Mouse (Mus musculus): Measurements from ENCODE around the gene Lgals7. TPM values are rescaled to one million over a fixed set of nuclear protein-coding genes. Genes with fewer than 3 reads are reported as not detected.
"Not testable (repeated sequence)": the region's sequence is repeated elsewhere in the genome, so short reads cannot be mapped to it uniquely, and the experiment has no call there.

Lgals7 gene
- polyA plus RNA-seq, 1 experiment from 2014 or later = 4.8 TPM

GRCm38 (mm10) chr7:28880554-28880953, 16.9 kb downstream of the Lgals7 start:
- no peak overlapping the region for H3K4me2 ChIP-seq
- H3K9me3 ChIP-seq = no peaks in the 10 kb centered on the region
- peaks cover under 1% of the 10 kb centered on the region; the same call in 1 of the 2 replicates for H3K27me3 ChIP-seq
- no peak overlapping the region for H3K9ac ChIP-seq (replicated peaks)
- H3K27ac ChIP-seq = no peak overlapping the region
- no peaks in the 10 kb centered on the region for H3K36me3 ChIP-seq
- no peak for ATAC-seq (ENCODE audit: insufficient number of reproducible peaks, insufficient read depth, low FRiP score, low TSS enrichment, low read depth)
- H3K4me3 ChIP-seq (replicated peaks) = no peak overlapping the region
- H3K4me1 ChIP-seq (replicated peaks) = peaks cover 8% of the 10 kb centered on the region; the same call in 1 of the 2 replicates
- WGBS = 83% methylated on average over 10 of the region's 10 CpGs

- no peaks in the 10 kb centered on the region for H3K9me3 ChIP-seq
- 33% methylated on average over 13 of the region's 13 CpGs for WGBS
- peaks cover 8% of the 10 kb centered on the region; the same call in 1 of the 2 replicates for H3K4me1 ChIP-seq (replicated peaks)
- no peak within 1 kb of the TSS for H3K4me2 ChIP-seq
- H3K9ac ChIP-seq (replicated peaks) = no peak within 1 kb of the TSS
- H3K27me3 ChIP-seq = peaks cover 7% of the 10 kb centered on the region
- no peak within 1 kb of the TSS for H3K4me3 ChIP-seq (replicated peaks)
- ATAC-seq (ENCODE audit: insufficient number of reproducible peaks, insufficient read depth, low FRiP score, low TSS enrichment, low read depth) = no peak
- no peak within 1 kb of the TSS for H3K27ac ChIP-seq
- no peaks in the 10 kb centered on the region for H3K36me3 ChIP-seq
Measured at GRCm38 (mm10) chr7:28881199-28881598, 17.5 kb downstream of the Lgals7 start, which contains the start of gene Capn12. TSS of gene Capn12 (plus strand) at chr7:28881422.

DNA sequence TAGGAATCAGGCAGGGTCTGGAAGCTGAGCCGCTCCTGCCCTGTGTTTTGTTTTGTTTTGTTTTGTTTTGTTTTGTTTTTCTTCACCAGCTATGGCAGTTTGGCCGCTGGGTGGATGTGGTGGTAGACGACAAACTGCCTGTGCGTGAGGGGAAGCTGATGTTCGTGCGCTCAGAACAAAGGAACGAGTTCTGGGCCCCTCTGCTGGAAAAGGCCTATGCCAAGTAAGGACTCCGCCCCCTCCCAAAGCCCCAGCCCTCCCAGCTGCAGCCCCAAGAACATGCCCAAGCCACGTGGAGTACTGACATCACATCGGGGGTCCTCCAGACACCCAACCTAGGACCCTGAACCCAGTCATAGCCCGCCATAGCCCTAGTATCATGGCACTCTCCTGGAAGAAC, 19.4 kb downstream of the Lgals7 start:
- Histone ChIP-seq H3K4me1 (replicated peaks) (peaks cover 8% of the 10 kb centered on the region; the same call in 1 of the 2 replicates), H3K4me3 (replicated peaks) (no peak overlapping the region), H3K27me3 (peaks cover 24% of the 10 kb centered on the region), H3K9ac (replicated peaks) (no peak overlapping the region), H3K9me3 (no peaks in the 10 kb centered on the region), H3K27ac (no peak overlapping the region), H3K36me3 (no peaks in the 10 kb centered on the region), H3K4me2 (no peak overlapping the region)
- ATAC-seq (ENCODE audit: insufficient number of reproducible peaks, insufficient read depth, low FRiP score, low TSS enrichment, low read depth) = no peak
- WGBS = 87% methylated on average over 11 of the region's 11 CpGs

- Histone ChIP-seq H3K27me3 (peaks cover 31% of the 10 kb centered on the region), H3K4me1 (replicated peaks) (peaks cover 13% of the 10 kb centered on the region)
- WGBS = 86% methylated on average over 4 of the region's 4 CpGs
- H3K36me3 ChIP-seq; H3K9ac ChIP-seq (replicated peaks); H3K9me3 ChIP-seq; H3K4me3 ChIP-seq (replicated peaks); H3K4me2 ChIP-seq; H3K27ac ChIP-seq; ATAC-seq (ENCODE audit: insufficient number of reproducible peaks, insufficient read depth, low FRiP score, low TSS enrichment, low read depth): not testable (repeated sequence)
Measured at GRCm38 (mm10) chr7:28883704-28884103, 20.1 kb downstream of the Lgals7 start.

- Histone ChIP-seq H3K27ac (no peak overlapping the region), H3K27me3 (peaks cover 59% of the 10 kb centered on the region), H3K9ac (replicated peaks) (no peak overlapping the region), H3K36me3 (peaks cover 9% of the 10 kb centered on the region), H3K4me3 (replicated peaks) (no peak overlapping the region), H3K4me1 (replicated peaks) (peaks cover 15% of the 10 kb centered on the region), H3K4me2 (no peak overlapping the region), H3K9me3 (no peaks in the 10 kb centered on the region)
- peak; percentile 23; the same call in 1 of the 2 replicates for ATAC-seq (ENCODE audit: insufficient number of reproducible peaks, insufficient read depth, low FRiP score, low TSS enrichment, low read depth)
- WGBS = 20% methylated on average over 14 of the region's 14 CpGs
Measured at GRCm38 (mm10) chr7:28886486-28886885, 22.8 kb downstream of the Lgals7 start.

- peaks cover 61% of the 10 kb centered on the region for H3K27me3 ChIP-seq
- 3% methylated on average over 27 of the region's 27 CpGs for WGBS
Measured at GRCm38 (mm10) chr7:28888701-28889161, 25.1 kb downstream of the Lgals7 start.

GRCm38 (mm10) chr7:28892601-28893000, 28.9 kb downstream of the Lgals7 start:
- Histone ChIP-seq H3K36me3 (peaks cover 68% of the 10 kb centered on the region), H3K4me3 (replicated peaks) (no peak overlapping the region), H3K9ac (replicated peaks) (no peak overlapping the region), H3K4me1 (replicated peaks) (peaks cover 15% of the 10 kb centered on the region), H3K4me2 (no peak overlapping the region), H3K27ac (no peak overlapping the region), H3K9me3 (no peaks in the 10 kb centered on the region), H3K27me3 (peaks cover 41% of the 10 kb centered on the region)
- 95% methylated on average over 17 of the region's 17 CpGs for WGBS
- no peak for ATAC-seq (ENCODE audit: insufficient number of reproducible peaks, insufficient read depth, low FRiP score, low TSS enrichment, low read depth)

More at GRCm38 (mm10) chr7:28888701-28889161, 25.1 kb downstream of the Lgals7 start:
- Histone ChIP-seq H3K36me3 (peaks cover 29% of the 10 kb centered on the region), H3K4me2 (peak overlapping the region; percentile 67), H3K4me3 (replicated peaks) (peak overlapping the region; percentile 43), H3K9ac (replicated peaks) (peak overlapping the region; percentile 40), H3K27ac (no peak overlapping the region), H3K4me1 (replicated peaks) (peaks cover 14% of the 10 kb centered on the region), H3K9me3 (no peaks in the 10 kb centered on the region)
- ATAC-seq (ENCODE audit: insufficient number of reproducible peaks, insufficient read depth, low FRiP score, low TSS enrichment, low read depth) = 0 out of 2 replicates have a peak, but pooled peaks have one; percentile 6

DNA sequence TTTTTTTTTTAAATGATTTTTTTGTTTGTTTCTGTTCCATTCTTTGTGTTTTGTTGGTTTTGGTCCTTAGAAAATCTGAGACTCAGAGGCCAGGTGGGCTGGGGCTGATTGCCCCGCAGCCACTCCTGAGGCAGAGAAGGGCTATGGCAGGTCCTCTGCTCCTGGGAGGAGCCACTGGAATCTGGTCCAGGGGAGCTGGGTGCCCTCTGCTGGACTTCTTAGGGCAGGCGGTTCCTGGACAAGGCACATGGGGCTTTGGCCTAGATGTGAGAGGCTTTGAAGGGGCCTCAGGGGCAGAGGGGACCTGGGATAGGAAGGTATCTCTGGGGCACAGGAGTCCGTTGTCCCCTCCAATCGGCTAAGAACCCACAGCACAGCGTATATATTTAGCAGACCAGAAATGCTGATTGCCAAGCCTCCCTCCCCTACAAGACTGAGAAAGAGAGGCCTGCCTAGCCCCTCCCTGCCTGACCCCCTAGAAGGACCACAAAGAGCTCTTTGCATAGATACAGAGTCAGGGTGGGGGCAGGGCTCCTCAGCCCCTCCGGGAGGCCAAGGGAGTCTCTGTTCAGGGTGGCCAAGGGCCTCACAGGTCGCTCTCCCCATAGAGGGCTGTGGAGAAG, 30.1 kb downstream of the Lgals7 start:
- H3K4me2 ChIP-seq = no peak overlapping the region
- H3K9ac ChIP-seq (replicated peaks) = no peak overlapping the region; the same call in 1 of the 2 replicates
- peaks cover 30% of the 10 kb centered on the region for H3K27me3 ChIP-seq
- peaks cover 10% of the 10 kb centered on the region for H3K4me1 ChIP-seq (replicated peaks)
- H3K9me3 ChIP-seq = no peaks in the 10 kb centered on the region
- no peak overlapping the region for H3K4me3 ChIP-seq (replicated peaks)
- peak overlapping the region; percentile 29; the same call in 1 of the 2 replicates for H3K27ac ChIP-seq
- peaks cover 80% of the 10 kb centered on the region for H3K36me3 ChIP-seq
- WGBS = 56% methylated on average over 7 of the region's 7 CpGs
- 0 out of 2 replicates have a peak, but pooled peaks have one; percentile 30 for ATAC-seq (ENCODE audit: insufficient number of reproducible peaks, insufficient read depth, low FRiP score, low TSS enrichment, low read depth)

- H3K36me3 ChIP-seq = peaks cover 92% of the 10 kb centered on the region
- H3K4me3 ChIP-seq (replicated peaks) = no peak overlapping the region
- no peaks in the 10 kb centered on the region for H3K9me3 ChIP-seq
- ATAC-seq (ENCODE audit: insufficient number of reproducible peaks, insufficient read depth, low FRiP score, low TSS enrichment, low read depth) = no peak
- H3K4me2 ChIP-seq = no peak overlapping the region
- peaks cover 18% of the 10 kb centered on the region for H3K27me3 ChIP-seq
- H3K9ac ChIP-seq (replicated peaks) = no peak overlapping the region
- 74% methylated on average over 5 of the region's 5 CpGs for WGBS
- H3K27ac ChIP-seq = 0 out of 2 replicates have a peak overlapping the region, but pooled peaks have one; percentile 7
- 0 out of 2 replicates have a peak, but pooled peaks cover 3% of the 10 kb centered on the region for H3K4me1 ChIP-seq (replicated peaks)
Measured at GRCm38 (mm10) chr7:28894942-28895341, 31.3 kb downstream of the Lgals7 start.

DNA sequence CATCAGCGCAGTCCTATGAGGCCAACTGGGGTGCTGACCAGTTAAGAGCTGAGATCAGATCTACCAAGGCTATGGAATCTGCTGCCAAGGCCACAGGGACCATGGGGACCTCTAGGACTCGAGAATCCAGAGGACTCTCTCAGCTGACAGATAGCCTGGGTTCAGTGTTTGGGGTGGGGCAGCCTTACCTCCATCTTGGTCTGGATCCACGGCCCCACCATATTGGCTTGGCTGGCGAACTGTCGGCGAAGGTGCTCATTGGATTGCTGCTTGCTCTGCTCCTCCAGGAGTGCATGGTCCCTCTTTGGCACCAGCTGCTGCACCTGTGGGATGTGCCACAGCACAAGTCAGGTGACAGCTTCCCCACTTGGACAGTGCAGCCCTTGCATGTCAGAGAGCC, 34.0 kb downstream of the Lgals7 start:
- Histone ChIP-seq H3K4me1 (replicated peaks) (peaks cover 7% of the 10 kb centered on the region; the same call in 1 of the 2 replicates), H3K4me3 (replicated peaks) (no peak overlapping the region), H3K27ac (no peak overlapping the region), H3K36me3 (peaks cover 98% of the 10 kb centered on the region), H3K9me3 (no peaks in the 10 kb centered on the region), H3K27me3 (no peaks in the 10 kb centered on the region), H3K4me2 (no peak overlapping the region), H3K9ac (replicated peaks) (no peak overlapping the region)
- WGBS = 91% methylated on average over 6 of the region's 6 CpGs
- no peak for ATAC-seq (ENCODE audit: insufficient number of reproducible peaks, insufficient read depth, low FRiP score, low TSS enrichment, low read depth)

DNA sequence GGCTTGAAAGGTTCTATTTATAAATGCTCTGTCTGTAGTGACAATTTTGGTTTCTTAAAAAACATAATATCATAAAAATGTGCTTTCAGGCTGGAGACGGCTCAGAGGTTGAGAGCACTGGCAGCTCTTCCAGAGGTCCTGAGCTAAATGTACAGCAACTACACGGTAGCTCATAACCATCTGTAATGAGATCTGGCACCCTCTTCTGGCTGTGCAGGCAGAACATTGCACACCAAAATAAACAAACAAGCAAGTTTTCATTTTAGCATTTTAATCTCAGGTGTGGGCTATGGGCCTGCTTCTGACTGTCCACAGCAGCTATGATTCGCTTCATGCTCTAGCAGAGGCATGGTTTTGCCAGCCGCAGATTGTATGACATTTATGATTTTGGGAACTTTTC, 36.3 kb downstream of the Lgals7 start:
- Histone ChIP-seq H3K9ac (replicated peaks) (no peak overlapping the region), H3K4me1 (replicated peaks) (peaks cover 13% of the 10 kb centered on the region), H3K27me3 (no peaks in the 10 kb centered on the region), H3K27ac (no peak overlapping the region), H3K4me2 (no peak overlapping the region), H3K4me3 (replicated peaks) (no peak overlapping the region), H3K36me3 (peaks cover 100% of the 10 kb centered on the region), H3K9me3 (no peaks in the 10 kb centered on the region)
- ATAC-seq (ENCODE audit: insufficient number of reproducible peaks, insufficient read depth, low FRiP score, low TSS enrichment, low read depth) = no peak
- WGBS = 87% methylated on average over 4 of the region's 4 CpGs
